Mouse (Mus musculus) heart, embryonic 13.5 days (tissue): ENCODE measurements at regions not wholly inside any gene's neighbourhood (a gene's known extent, or its start where the extent isn't known, plus 50 kb on each side); places are given as distances from the start of the nearest gene placed in this dataset.

ENCODE experiments used
- ATAC-seq: fragments of 200-750 bp; cut with Nextera tagmentation; 2 replicates; pipeline ENCODE4 v1.8.0; 2017; ENCODE audit warnings: moderate TSS enrichment; ENCODE audit not compliant: insufficient number of reproducible peaks, low FRiP score, low TSS enrichment; ENCODE audit errors: extremely low read depth
- H3K27ac ChIP-seq: fragments of 300-500 bp; sonication (generic); replicated peaks from 2 replicates; pipeline ENCODE4 v1.5.1; 2015; ENCODE audit warnings: moderate library complexity, mild to moderate bottlenecking, inconsistent platforms
- H3K27me3 ChIP-seq: fragments of 300-500 bp; sonication (generic); replicated peaks from 2 replicates; pipeline ENCODE4 v1.6.1; 2015; ENCODE audit warnings: mild to moderate bottlenecking, inconsistent platforms
- H3K36me3 ChIP-seq: fragments of 300-500 bp; sonication (generic); 2 replicates; pipeline ENCODE4 v1.6.1; 2015; ENCODE audit warnings: mild to moderate bottlenecking, inconsistent platforms
- H3K4me1 ChIP-seq: fragments of 300-500 bp; sonication (generic); 2 replicates; pipeline ENCODE4 v1.6.1; 2015; ENCODE audit warnings: inconsistent platforms
- H3K4me2 ChIP-seq: fragments of 300-500 bp; sonication (generic); 2 replicates; pipeline ENCODE4 v1.6.1; 2015; ENCODE audit warnings: inconsistent platforms, mild to moderate bottlenecking, moderate library complexity
- H3K4me3 ChIP-seq: fragments of 300-500 bp; sonication (generic); 2 replicates; pipeline ENCODE4 v1.5.1; 2015; ENCODE audit warnings: moderate library complexity, mild to moderate bottlenecking, inconsistent platforms
- H3K9ac ChIP-seq: fragments of 300-500 bp; sonication (generic); 2 replicates; pipeline ENCODE4 v1.6.1; 2015; ENCODE audit warnings: inconsistent platforms, mild to moderate bottlenecking, moderate library complexity
- H3K9me3 ChIP-seq: fragments of 300-500 bp; sonication (generic); 2 replicates; pipeline ENCODE4 v1.6.1; 2016; ENCODE audit warnings: inconsistent platforms
- WGBS: fragments of 180-500 bp; shearing (Covaris S2); methylation state at CpG from one replicate; pipeline ENCODE4 v1.1.7; 2015; ENCODE audit warnings: mixed read lengths; 5-methylcytosine and 5-hydroxymethylcytosine counted together

DNA sequence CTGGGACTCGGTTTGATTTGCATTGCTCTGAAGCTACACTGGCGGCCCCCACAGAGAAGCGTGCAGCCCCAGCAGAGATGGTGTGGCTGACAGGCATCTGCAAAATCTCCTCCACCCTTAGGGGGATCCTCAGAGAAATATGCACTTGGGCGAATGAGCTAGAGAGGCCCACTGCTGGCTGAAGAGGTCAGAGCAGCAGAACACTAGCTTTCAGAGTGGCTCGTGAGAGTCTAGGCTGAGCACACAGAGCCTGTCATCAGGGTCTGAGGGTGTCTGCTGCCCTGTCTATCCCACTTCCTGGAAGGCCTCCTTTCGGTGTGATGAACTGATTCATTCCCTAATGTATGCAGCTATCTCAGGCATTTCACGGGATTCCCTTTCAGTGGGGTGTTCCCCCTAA is 225.1 kb downstream of the Tle3 start:
- Histone ChIP-seq H3K4me3 (no peak overlapping the region), H3K36me3 (no peaks in the 10 kb centered on the region), H3K27ac (no peak overlapping the region), H3K27me3 (peaks cover 56% of the 10 kb centered on the region), H3K9ac (no peak overlapping the region), H3K4me2 (peak overlapping the region; percentile 11; the same call in 1 of the 2 replicates), H3K9me3 (no peaks in the 10 kb centered on the region), H3K4me1 (peaks cover 17% of the 10 kb centered on the region)
- 13% methylated on average over 7 of the region's 7 CpGs for WGBS
- ATAC-seq = no peak

DNA sequence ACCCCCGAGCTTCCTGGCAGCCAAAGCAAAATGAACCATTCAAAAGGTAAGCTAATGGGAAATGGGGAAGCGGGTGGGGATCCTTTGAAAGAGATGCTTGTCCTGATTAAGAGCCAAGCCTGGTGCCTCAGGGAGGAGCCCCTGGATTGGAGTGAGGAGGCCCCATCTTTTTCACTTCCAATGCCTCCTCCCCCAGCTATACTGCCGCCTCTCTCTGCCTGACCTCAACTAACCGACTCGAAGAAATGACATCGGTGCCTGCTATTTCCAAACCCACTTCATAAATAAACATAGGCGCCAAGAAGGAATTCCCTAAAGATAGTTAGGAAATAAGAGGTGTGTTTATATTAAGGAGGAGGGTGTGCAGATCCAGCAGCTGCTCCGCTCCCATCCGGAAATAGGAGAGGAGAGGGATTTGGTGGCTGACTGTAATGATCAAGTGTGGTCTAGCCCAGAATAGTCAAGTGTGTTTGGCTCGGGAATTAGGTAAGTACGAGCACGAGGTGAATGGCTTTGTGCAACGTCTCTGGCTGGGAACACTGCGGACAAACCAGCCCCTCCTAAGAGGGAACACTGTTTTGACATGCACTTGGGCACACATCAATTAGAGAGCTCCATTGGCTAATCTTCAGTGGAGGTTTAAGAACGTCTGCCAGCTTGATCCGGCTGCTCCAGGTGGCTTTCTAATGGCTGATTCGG is 224.4 kb downstream of the Tle3 start:
- H3K9me3 ChIP-seq = no peaks in the 10 kb centered on the region
- peaks cover 56% of the 10 kb centered on the region for H3K27me3 ChIP-seq
- no peak overlapping the region for H3K27ac ChIP-seq
- no peaks in the 10 kb centered on the region for H3K36me3 ChIP-seq
- H3K4me1 ChIP-seq = peaks cover 12% of the 10 kb centered on the region
- no peak overlapping the region for H3K9ac ChIP-seq
- ATAC-seq = no peak
- no peak overlapping the region for H3K4me3 ChIP-seq
- peak overlapping the region; percentile 11; the same call in 1 of the 2 replicates for H3K4me2 ChIP-seq
- 39% methylated on average over 17 of the region's 17 CpGs for WGBS

DNA sequence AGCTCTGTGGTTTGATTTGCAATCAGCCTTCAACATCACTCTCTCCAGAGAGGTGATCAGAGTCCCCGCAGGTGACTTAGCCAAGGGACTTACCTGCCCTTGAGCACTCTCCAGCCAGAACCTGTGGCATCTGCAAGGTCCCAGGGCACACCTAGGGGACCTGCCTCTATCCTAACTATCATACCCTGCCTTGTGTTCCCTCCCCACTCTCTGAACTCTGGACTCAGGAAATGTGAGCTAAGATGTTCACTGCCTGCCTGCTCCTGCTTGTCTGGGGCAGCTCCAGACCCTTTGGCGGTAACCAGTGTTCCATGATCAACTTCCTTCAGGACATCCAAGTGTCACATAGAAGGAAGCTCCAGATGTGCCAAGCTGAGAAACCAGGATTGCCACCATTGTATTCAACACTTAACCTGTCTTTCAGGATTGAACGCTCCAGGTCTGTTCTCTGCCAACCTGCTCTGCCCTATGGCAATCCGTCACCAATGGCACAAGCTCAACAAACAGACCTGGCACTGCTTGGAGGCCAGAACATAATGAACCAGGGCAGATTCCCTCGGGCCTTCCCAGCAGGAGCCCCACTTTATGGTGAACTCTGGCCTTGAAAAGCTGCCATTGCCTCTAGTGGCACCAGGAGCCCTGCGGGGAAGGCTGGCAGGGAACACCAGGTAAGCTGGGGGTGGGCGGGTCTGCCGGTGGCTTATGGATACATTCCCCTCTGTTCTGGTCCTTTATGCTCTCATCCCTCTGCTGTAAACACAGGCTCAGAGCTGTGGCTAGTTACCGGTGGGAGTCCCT is 223.2 kb downstream of the Tle3 start:
- no peaks in the 10 kb centered on the region for H3K9me3 ChIP-seq
- WGBS = 77% methylated on average over 9 of the region's 9 CpGs
- no peak overlapping the region for H3K4me2 ChIP-seq
- H3K27me3 ChIP-seq = peaks cover 54% of the 10 kb centered on the region
- H3K4me1 ChIP-seq = peaks cover 12% of the 10 kb centered on the region
- no peak for ATAC-seq
- H3K36me3 ChIP-seq = no peaks in the 10 kb centered on the region
- H3K27ac ChIP-seq = no peak overlapping the region
- H3K9ac ChIP-seq = no peak overlapping the region
- H3K4me3 ChIP-seq = no peak overlapping the region

DNA sequence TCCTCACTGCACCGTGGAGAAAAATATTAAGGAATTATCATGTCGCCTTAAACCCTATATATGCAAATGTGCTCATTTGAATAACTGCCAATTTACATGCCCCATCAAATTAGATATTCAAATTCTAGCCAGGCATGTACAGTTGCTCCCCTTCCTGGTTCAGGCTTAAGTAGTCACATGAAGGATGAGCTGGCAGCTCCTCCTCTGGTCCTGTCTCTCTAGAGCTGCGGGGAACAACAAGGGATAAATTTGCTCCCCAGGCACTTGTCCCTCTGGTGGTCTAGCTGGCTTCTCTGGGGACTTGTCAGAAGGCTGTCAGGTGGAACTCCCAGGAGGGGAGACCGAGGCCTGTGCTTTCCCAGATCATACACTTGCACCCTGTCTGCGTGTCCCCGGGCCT is 221.8 kb downstream of the Tle3 start:
- peaks cover 61% of the 10 kb centered on the region for H3K27me3 ChIP-seq
- no peak overlapping the region for H3K4me2 ChIP-seq
- no peak overlapping the region for H3K4me3 ChIP-seq
- H3K9me3 ChIP-seq = no peaks in the 10 kb centered on the region
- no peak overlapping the region for H3K9ac ChIP-seq
- ATAC-seq = no peak
- no peaks in the 10 kb centered on the region for H3K36me3 ChIP-seq
- 75% methylated on average over 6 of the region's 6 CpGs for WGBS
- H3K27ac ChIP-seq = no peak overlapping the region
- H3K4me1 ChIP-seq = peaks cover 12% of the 10 kb centered on the region

DNA sequence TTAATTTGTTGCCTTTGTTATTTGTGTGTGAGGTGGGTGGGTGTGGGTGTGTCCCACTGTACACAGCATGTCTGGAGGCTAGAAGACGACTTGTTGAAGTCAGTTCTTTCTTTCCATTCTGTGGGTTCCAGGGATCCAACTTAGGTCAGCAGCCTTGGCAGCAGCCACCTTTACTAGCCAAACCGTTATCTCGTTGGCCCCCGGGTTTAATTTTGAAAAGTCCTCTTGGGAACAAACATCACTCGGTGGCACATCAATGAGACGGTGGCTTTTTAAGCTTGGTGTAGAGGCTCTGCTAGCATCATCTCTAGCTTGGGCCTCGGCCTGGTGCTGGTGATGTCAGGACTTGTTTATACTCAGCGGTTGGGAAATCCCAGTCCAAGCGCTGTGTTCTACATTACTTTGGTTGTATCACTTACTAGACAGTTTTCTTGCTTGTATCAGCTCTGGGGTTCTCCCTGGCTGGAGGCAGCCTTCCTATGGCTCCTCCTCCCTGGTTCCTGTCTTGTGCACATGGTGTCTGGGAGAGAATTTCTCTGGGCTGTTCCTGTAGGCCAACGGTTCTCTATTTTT is 217.6 kb downstream of the Tle3 start:
- Histone ChIP-seq H3K4me2 (no peak overlapping the region), H3K27ac (no peak overlapping the region), H3K4me3 (no peak overlapping the region), H3K27me3 (peaks cover 36% of the 10 kb centered on the region), H3K4me1 (no peaks in the 10 kb centered on the region), H3K9ac (no peak overlapping the region), H3K36me3 (no peaks in the 10 kb centered on the region), H3K9me3 (no peaks in the 10 kb centered on the region)
- no peak for ATAC-seq
- 82% methylated on average over 10 of the region's 10 CpGs for WGBS

DNA sequence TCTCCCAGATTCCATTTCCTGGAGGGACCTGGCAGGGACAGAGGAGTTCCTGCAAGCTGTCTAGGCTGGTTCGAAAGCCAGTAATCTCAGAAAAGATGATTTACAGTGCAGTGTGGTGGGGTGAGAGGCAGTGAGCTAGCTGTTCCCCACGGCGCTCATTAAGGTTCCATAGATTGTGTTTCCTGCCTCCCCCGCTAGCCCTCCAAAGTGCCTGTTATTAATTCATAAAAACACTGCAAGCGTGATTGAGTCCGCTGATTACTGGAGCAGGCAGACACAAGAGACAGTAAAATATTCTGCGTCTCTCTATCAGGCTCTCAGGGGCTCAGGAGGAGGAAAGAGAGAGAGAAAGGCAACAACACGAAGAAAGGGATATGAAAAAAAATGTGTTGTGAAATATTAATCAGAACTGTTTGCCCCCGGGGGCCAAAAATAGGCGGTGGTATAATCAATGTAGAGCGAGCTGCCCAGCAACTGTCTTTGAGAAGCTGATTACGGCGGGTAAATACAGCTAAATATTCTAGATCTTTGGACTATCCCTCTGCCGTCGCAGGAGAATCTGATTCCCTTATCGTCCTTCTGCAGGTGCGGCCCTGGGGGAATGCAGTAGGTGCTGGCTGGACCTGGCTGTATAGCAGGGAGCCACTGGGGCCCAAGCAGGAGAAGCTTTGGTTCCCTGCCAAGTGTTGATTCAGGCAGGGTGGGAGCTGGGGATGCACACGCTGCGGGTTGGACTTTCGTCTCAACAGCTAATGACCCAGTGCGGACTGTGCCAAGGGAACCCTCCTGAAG is 211.3 kb downstream of the Tle3 start:
- H3K27me3 ChIP-seq = peaks cover 23% of the 10 kb centered on the region
- peaks cover 9% of the 10 kb centered on the region; the same call in 1 of the 2 replicates for H3K4me1 ChIP-seq
- H3K9me3 ChIP-seq = no peaks in the 10 kb centered on the region
- ATAC-seq = no peak
- H3K27ac ChIP-seq = no peak overlapping the region
- no peaks in the 10 kb centered on the region for H3K36me3 ChIP-seq
- H3K9ac ChIP-seq = no peak overlapping the region
- no peak overlapping the region for H3K4me2 ChIP-seq
- 62% methylated on average over 21 of the region's 21 CpGs for WGBS
- H3K4me3 ChIP-seq = no peak overlapping the region

DNA sequence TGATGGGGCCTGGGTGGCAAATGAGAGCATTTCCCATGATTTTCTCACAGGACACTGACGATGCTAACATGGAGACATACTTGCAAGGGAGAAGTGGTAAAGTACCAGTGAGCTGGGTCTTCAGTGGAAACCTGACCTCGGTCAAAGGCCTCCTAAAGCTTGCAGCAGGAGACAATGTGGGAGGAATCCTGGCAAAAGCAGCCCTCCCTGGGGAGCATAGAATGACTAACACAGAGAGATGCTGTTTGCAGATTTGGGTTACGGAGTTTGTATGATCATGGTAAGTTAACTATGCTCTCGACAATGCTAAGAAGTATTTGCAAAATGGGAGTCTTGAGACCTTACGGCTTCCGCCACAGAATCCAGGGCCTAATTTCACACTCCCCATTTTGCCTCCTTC is 208.9 kb downstream of the Tle3 start:
- Histone ChIP-seq H3K4me3 (no peak overlapping the region), H3K4me1 (peaks cover 9% of the 10 kb centered on the region; the same call in 1 of the 2 replicates), H3K4me2 (no peak overlapping the region), H3K27ac (no peak overlapping the region), H3K9me3 (no peaks in the 10 kb centered on the region), H3K36me3 (no peaks in the 10 kb centered on the region), H3K27me3 (peaks cover 25% of the 10 kb centered on the region), H3K9ac (no peak overlapping the region)
- 75% methylated on average over 6 of the region's 6 CpGs for WGBS
- ATAC-seq = no peak

DNA sequence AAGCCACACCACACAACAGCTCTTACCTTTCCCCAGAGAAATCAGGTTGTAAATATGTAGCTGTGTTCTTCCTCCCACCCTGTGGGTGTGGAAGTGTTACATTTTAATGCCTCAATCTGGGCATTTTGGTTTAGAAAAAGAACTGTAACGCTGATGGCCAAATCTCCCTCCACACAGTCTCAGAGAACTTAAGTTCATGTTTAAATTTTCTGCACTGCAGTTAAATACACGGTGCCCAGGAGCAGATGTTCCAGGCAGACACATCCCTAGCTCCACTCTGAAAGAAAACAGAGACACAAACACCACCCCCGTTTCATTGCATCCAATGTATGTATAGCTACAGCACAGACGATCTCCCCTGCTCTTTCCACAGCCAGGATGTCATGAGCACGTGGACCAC is 206.1 kb downstream of the Tle3 start:
- H3K27ac ChIP-seq = no peak overlapping the region
- H3K4me1 ChIP-seq = peaks cover 9% of the 10 kb centered on the region
- no peak overlapping the region for H3K4me2 ChIP-seq
- H3K36me3 ChIP-seq = no peaks in the 10 kb centered on the region
- peaks cover 44% of the 10 kb centered on the region for H3K27me3 ChIP-seq
- H3K9ac ChIP-seq = no peak overlapping the region
- 70% methylated on average over 5 of the region's 5 CpGs for WGBS
- no peaks in the 10 kb centered on the region for H3K9me3 ChIP-seq
- H3K4me3 ChIP-seq = no peak overlapping the region
- no peak for ATAC-seq

DNA sequence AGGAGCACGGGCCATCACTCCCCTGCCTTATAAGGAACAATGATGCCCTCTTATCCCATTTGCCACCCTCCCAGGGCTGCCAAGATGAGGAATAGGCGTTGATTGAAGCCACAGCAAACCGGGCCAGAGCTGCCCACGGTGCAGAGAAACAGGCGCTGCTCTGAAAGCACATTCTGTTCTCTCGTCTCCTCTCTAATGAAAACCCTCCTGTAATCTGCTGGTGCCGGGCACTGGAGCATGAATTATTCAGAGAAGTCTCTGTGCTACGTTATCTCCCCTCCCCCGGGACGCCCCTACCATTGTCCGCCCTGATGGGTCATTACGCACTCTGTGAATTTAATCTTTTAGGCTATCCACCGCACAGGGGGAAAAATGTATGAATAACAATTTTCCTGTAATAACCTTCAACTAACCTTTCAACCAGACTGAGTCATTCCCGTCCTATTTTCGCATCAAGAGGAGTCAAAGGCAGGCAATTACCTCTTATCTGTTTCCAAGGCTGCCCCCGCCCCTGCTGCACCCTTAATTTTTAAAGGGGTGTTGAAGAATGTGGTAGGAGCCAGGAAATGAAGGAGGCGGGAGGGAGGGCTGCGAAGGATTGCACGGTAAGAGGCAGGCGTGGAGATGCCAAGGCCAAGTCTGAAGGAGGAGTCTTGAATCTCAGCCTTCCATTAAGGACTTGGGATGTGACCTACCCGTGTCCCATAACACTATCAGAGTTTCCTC is 201.6 kb downstream of the Tle3 start:
- H3K4me2 ChIP-seq = peak overlapping the region; percentile 24
- H3K36me3 ChIP-seq = no peaks in the 10 kb centered on the region
- peaks cover 40% of the 10 kb centered on the region; the same call in 1 of the 2 replicates for H3K27me3 ChIP-seq
- peaks cover 15% of the 10 kb centered on the region for H3K4me1 ChIP-seq
- no peak for ATAC-seq
- peaks cover 5% of the 10 kb centered on the region for H3K9me3 ChIP-seq
- no peak overlapping the region for H3K9ac ChIP-seq
- 25% methylated on average over 21 of the region's 21 CpGs for WGBS
- H3K27ac ChIP-seq = no peak overlapping the region
- no peak overlapping the region for H3K4me3 ChIP-seq

DNA sequence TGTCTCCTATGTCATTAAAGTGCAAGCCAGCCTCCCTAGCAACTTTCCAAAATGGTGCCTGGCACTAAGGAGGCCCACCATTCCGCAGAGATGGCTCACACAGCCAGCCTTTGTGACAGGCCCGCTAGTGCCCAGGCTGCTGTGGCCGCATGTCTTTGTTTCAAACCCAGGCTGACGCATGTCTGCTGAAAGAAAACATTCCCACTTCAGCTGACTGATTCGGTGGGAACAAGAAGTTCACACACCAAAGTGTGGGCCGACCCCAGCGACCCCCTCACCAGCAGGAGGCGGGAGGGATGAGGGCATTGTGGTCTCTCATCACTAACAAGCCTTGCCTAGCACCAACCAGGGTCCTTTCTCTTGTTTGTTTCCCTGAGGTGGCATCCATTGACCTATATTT is 190.9 kb downstream of the Tle3 start:
- Histone ChIP-seq H3K4me2 (no peak overlapping the region), H3K27me3 (peaks cover 31% of the 10 kb centered on the region), H3K36me3 (no peaks in the 10 kb centered on the region), H3K9ac (no peak overlapping the region), H3K9me3 (no peaks in the 10 kb centered on the region), H3K4me1 (no peaks in the 10 kb centered on the region), H3K4me3 (no peak overlapping the region), H3K27ac (no peak overlapping the region)
- ATAC-seq = no peak
- 41% methylated on average over 8 of the region's 8 CpGs for WGBS
